Mouse (Mus musculus) adrenal gland, postnatal 25 days (tissue): Measurements from ENCODE around the gene Cux2. TPM values are rescaled to one million over a fixed set of nuclear protein-coding genes. Genes with fewer than 3 reads are reported as not detected.

Experiments used
- DNase-seq: peaks from one replicate; pipeline ENCODE4 v3.0.0; 2021; ENCODE audit warnings: mixed read lengths
- microRNA-seq, 2 experiments: library from miRNA; unstranded; fragments of <30 nt; microRNA quantifications; one replicate each; pipeline ENCODE4 v1.2.0; 2021
- total RNA-seq: library from RNA; stranded (reverse); gene quantifications from 2 replicates; pipeline ENCODE4 v1.2.3, GENCODE M21; 2021

The Cux2 gene
- total RNA-seq, 1 experiment from 2014 or later: 29.8 TPM

GRCm38 (mm10) chr5:121818401-121818800, 231.5 kb downstream of the Cux2 start:
- DNase-seq: no peak

GRCm38 (mm10) chr5:121817551-121817950, 232.4 kb downstream of the Cux2 start:
- no peak for DNase-seq

- no peak for DNase-seq
These were observed 233.3 kb downstream of the Cux2 start for GRCm38 (mm10) chr5:121816611-121817010.

- DNase-seq: no peak
These were observed 234.0 kb downstream of the Cux2 start for GRCm38 (mm10) chr5:121815867-121816380.

GRCm38 (mm10) chr5:121815067-121815466, 234.8 kb downstream of the Cux2 start:
- DNase-seq: no peak

GRCm38 (mm10) chr5:121813744-121814143, 236.2 kb downstream of the Cux2 start:
- no peak for DNase-seq

- no peak for DNase-seq
These were observed 237.2 kb downstream of the Cux2 start for GRCm38 (mm10) chr5:121812526-121813243.

GRCm38 (mm10) chr5:121811485-121811931, 238.4 kb downstream of the Cux2 start:
- no peak for DNase-seq

- no peak for DNase-seq
These were observed 239.4 kb downstream of the Cux2 start for GRCm38 (mm10) chr5:121810331-121811151.

GRCm38 (mm10) chr5:121809667-121810224, 240.2 kb downstream of the Cux2 start:
- peak; percentile 56 for DNase-seq

GRCm38 (mm10) chr5:121808202-121808601, 241.7 kb downstream of the Cux2 start:
- DNase-seq: no peak

GRCm38 (mm10) chr5:121807186-121807585, 242.7 kb downstream of the Cux2 start:
- no peak for DNase-seq

Small RNA genes within 50 kb of the gene (microRNA-seq; reads per million reads assigned to microRNA genes)
- 0 to 2.7 reads per million in 2 experiments for gene Mir7031

Other genes with a start within 250 kb of the Cux2 start
- gene Sh2b3, start 212.5 kb downstream of the Cux2 start, total RNA-seq: 36.4 and 46.0 TPM in 2 replicates
- gene Pheta1, start 201.1 kb downstream of the Cux2 start, total RNA-seq: 6.2 and 8.8 TPM in 2 replicates
- not detected in 2 replicates for gene Myl2, start 50.8 kb upstream of the Cux2 start, total RNA-seq
- gene Ccdc63, start 90.7 kb upstream of the Cux2 start, total RNA-seq: not detected in 2 replicates
- gene Ppp1cc, start 108.2 kb upstream of the Cux2 start, total RNA-seq: 182 and 186 TPM in 2 replicates
- 0.81 and 1.9 TPM in 2 replicates for gene Hvcn1, start 156.7 kb upstream of the Cux2 start, total RNA-seq
- 16.5 and 19.0 TPM in 2 replicates for gene Tctn1, start 214.4 kb upstream of the Cux2 start, total RNA-seq
- 48.2 and 52.6 TPM in 2 replicates for gene Pptc7, start 234.3 kb upstream of the Cux2 start, total RNA-seq